14 mouse cellular contexts compared by ENCODE assay signal in the genomic region with DNA sequence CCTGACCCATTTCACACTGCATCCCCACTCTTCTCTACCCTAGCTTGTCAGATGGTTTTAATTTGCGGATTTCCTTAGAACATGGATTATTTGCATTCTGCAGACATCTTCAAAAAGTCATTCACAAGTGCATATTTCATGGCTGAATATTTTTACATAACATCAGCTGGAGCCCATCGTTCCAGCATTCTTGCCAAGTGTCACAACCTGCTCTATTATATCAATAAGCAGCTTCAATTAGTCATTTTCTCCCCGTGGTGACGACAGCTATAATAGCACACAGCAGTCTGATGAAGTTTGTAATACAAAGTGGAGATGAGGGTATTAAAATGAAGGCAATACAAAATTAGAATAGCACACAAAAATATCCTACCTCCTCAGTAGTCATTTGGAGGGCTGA.
"Had no signal": no experiment of that assay in that cellular context is flagged by ENCODE, and none has a peak within 500 bp of the region (broad histone marks: within the 10 kb centered on the region; RNA-seq: fewer than 3 reads in every experiment).

No protein-coding gene starts in this region.

- DNase-seq: kidney, adult 9 months; kidney, postnatal 14 days; left cerebral cortex, postnatal 4 days; lung, adult 18-20 months; retina, postnatal 1 day; right cerebral cortex, postnatal 4 days; spleen, adult 18-20 months; thymus, adult 2 months; thymus, postnatal 36 days had no signal

- H3K9ac ChIP-seq: limb, embryonic 13.5 days; liver, embryonic 14.5 days; midbrain, embryonic 12.5 days; neural tube, embryonic 13.5 days; stomach, embryonic 15.5 days had no signal

- H3K4me3 ChIP-seq: limb, embryonic 13.5 days; midbrain, embryonic 12.5 days; neural tube, embryonic 13.5 days; stomach, embryonic 15.5 days had no signal

- H3K4me2 ChIP-seq: limb, embryonic 13.5 days; midbrain, embryonic 12.5 days; neural tube, embryonic 13.5 days; stomach, embryonic 15.5 days had no signal

- H3K9me3 ChIP-seq: limb, embryonic 13.5 days; midbrain, embryonic 12.5 days; neural tube, embryonic 13.5 days; stomach, embryonic 15.5 days had no signal

- H3K27ac ChIP-seq: limb, embryonic 13.5 days; liver, embryonic 14.5 days; midbrain, embryonic 12.5 days; neural tube, embryonic 13.5 days; stomach, embryonic 15.5 days had no signal

- H3K4me1 ChIP-seq: limb, embryonic 13.5 days; midbrain, embryonic 12.5 days; neural tube, embryonic 13.5 days; stomach, embryonic 15.5 days had no signal

- H3K36me3 ChIP-seq: limb, embryonic 13.5 days; midbrain, embryonic 12.5 days; neural tube, embryonic 13.5 days; stomach, embryonic 15.5 days had no signal

- H3K27me3 ChIP-seq: limb, embryonic 13.5 days; midbrain, embryonic 12.5 days; neural tube, embryonic 13.5 days; stomach, embryonic 15.5 days had no signal
